Mouse (Mus musculus): ENCODE measurements around the gene Dnmt3l. TPM values are rescaled to one million over a fixed set of nuclear protein-coding genes. Genes with fewer than 3 reads are reported as not detected.
A peak's percentile ranks its signal among the peaks of the same experiment; 100 is the strongest.
"Not testable (repeated sequence)": the region's sequence is repeated elsewhere in the genome, so short reads cannot be mapped to it uniquely, and the experiment has no call there.

Dnmt3l gene
- polyA plus RNA-seq, 1 experiment from 2014 or later, result not detected

DNA sequence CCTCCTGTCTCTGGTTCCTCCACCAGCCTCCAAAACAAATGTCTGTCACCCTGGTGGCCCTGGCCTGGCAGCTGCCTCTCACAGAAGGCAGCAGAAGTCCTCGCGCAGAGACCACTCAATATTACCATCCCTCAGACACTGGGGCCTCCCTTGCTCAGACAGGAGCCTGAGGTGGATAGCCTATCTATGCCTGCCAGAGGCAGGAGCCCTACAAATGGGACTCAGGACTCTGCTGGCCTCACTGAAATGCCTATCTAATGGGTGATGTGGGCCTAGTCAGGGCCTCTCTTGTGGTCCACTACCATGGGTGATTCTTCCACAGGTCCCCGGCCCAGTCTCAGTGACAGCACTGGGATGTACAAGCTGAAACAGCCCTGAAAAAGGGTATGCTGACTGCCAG lies 33.6 kb upstream of the Dnmt3l start:
- 55% methylated on average over 3 of the region's 3 CpGs for WGBS (ENCODE audit: insufficient replicate concordance)
- H3K4me2 ChIP-seq, result peak overlapping the region; percentile 96
- ATAC-seq (replicated peaks; ENCODE audit: insufficient number of reproducible peaks, low FRiP score, low TSS enrichment), result no peak
- no peaks in the 10 kb centered on the region for H3K27me3 ChIP-seq (ENCODE audit: control insufficient read depth, insufficient read depth, low read length)
- no peaks in the 10 kb centered on the region for H3K9me3 ChIP-seq (replicated peaks; ENCODE audit: control insufficient read depth, low read length)
- peak overlapping the region; percentile 97 for H3K9ac ChIP-seq (ENCODE audit: low read depth, low read length)
- H3K36me3 ChIP-seq (ENCODE audit: control insufficient read depth, insufficient read depth, low read length), result no peaks in the 10 kb centered on the region
- H3K4me3 ChIP-seq (ENCODE audit: low read depth, low read length), result peak overlapping the region; percentile 73
- peak overlapping the region; percentile 98; the same call in 1 of the 2 replicates for H3K27ac ChIP-seq (ENCODE audit: low read depth, low read length)
- H3K4me1 ChIP-seq (ENCODE audit: control insufficient read depth, insufficient read depth, low read length), result peaks cover 32% of the 10 kb centered on the region

DNA sequence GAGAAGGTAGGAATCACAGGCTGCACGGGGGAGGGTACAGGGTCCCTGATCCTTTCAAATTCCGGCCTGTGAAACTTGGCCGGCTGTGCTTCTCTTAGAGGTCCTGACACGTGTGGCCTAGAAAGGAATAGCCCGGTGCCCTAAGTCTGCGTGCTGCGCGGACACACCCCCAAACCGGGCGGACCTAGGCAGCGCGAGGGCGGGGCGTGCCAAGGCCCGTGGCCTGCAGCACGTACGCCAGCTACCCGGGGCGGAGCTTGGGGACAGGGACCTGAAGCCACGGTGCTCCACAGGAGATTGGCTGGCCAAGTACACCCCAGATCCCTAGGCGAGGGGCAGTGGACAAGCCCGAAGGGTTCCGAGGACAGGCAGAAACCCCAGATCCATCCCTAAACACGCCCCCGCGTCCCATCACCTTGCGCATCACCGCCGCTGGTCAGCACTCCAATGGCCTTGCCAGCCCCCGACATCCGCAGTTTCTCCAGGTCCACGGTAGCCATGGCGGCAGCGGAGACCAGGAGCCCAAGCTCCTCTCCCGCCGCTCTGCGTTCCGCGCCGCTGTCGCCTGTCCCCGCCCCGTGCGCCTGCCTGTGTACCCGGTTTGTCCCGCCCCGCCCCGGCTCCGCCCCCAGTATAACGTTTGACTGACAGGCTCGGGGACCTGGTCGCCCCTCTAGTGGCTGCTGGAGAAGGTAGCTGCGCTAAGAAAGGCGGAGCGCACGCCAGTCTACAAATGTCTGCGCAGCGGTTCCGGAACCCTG lies 32.4 kb upstream of the Dnmt3l start:
- no peaks in the 10 kb centered on the region for H3K27me3 ChIP-seq (ENCODE audit: control insufficient read depth, insufficient read depth, low read length)
- H3K27ac ChIP-seq (ENCODE audit: low read depth, low read length), result peak overlapping the region; percentile 98
- peaks cover 32% of the 10 kb centered on the region for H3K4me1 ChIP-seq (ENCODE audit: control insufficient read depth, insufficient read depth, low read length)
- H3K9me3 ChIP-seq (replicated peaks; ENCODE audit: control insufficient read depth, low read length), result no peaks in the 10 kb centered on the region
- H3K4me3 ChIP-seq (ENCODE audit: low read depth, low read length), result peak overlapping the region; percentile 73
- no peaks in the 10 kb centered on the region for H3K36me3 ChIP-seq (ENCODE audit: control insufficient read depth, insufficient read depth, low read length)
- WGBS (ENCODE audit: insufficient replicate concordance), result under 1% methylated on average over 59 of the region's 59 CpGs
- peak overlapping the region; percentile 96 for H3K4me2 ChIP-seq
- peak overlapping the region; percentile 97 for H3K9ac ChIP-seq (ENCODE audit: low read depth, low read length)
- peak; percentile 95 for ATAC-seq (replicated peaks; ENCODE audit: insufficient number of reproducible peaks, low FRiP score, low TSS enrichment)

DNA sequence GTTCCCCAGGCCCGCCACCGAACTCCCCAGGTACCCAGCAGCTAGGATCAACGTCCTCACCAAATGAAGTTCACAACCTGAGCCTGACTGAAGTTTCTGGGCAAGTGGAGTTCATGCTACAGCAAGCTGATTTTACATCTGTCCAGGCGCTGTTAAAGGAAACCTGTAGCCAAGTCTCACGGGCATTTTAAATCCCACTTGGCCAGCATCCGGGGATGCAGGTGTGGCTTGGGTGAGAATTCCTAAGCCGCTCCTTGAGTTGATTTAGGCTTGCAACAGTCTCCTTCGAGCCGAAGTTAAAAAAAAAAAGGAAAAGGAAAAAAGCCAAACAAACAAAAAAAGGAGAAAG lies 31.8 kb upstream of the Dnmt3l start, which contains the start of gene Pfkl:
TSS of gene Pfkl (minus strand) at position 139 of the 349 bp plus-strand sequence.
- Histone ChIP-seq H3K4me1 (ENCODE audit: control insufficient read depth, insufficient read depth, low read length) (peaks cover 32% of the 10 kb centered on the region), H3K27me3 (ENCODE audit: control insufficient read depth, insufficient read depth, low read length) (no peaks in the 10 kb centered on the region), H3K4me3 (ENCODE audit: low read depth, low read length) (peak within 1 kb of the TSS; percentile 73), H3K27ac (ENCODE audit: low read depth, low read length) (peak within 1 kb of the TSS; percentile 98), H3K4me2 (peak within 1 kb of the TSS; percentile 96), H3K9me3 (replicated peaks; ENCODE audit: control insufficient read depth, low read length) (no peaks in the 10 kb centered on the region; the same call in 1 of the 2 replicates), H3K9ac (ENCODE audit: low read depth, low read length) (peak within 1 kb of the TSS; percentile 97), H3K36me3 (ENCODE audit: control insufficient read depth, insufficient read depth, low read length) (no peaks in the 10 kb centered on the region)
- WGBS (ENCODE audit: insufficient replicate concordance), result under 1% methylated on average over 9 of the region's 9 CpGs
- no peak for ATAC-seq (replicated peaks; ENCODE audit: insufficient number of reproducible peaks, low FRiP score, low TSS enrichment)

DNA sequence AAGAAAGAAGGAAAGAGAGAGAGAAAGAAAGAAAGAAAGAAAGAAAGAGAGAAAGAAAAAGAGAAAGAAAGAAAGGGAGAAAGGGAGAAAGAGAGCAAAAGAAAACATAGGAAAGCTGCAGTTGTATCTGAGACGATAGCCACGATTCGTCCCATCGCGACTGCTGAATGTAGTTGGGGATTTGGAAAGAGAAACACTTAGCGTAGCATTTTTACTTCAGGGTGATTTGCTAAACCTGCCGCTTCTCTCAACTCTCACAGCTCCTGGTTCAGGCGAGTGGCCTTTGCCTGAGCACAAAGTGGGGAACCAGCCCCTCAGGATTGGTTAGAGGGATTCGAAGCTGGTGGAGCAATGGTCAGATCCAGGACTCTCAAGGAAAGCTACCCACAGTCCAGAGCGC lies 31.4 kb upstream of the Dnmt3l start:
- H3K27ac ChIP-seq (ENCODE audit: low read depth, low read length), result no peak overlapping the region
- no peaks in the 10 kb centered on the region for H3K36me3 ChIP-seq (ENCODE audit: control insufficient read depth, insufficient read depth, low read length)
- H3K4me1 ChIP-seq (ENCODE audit: control insufficient read depth, insufficient read depth, low read length), result peaks cover 32% of the 10 kb centered on the region
- ATAC-seq (replicated peaks; ENCODE audit: insufficient number of reproducible peaks, low FRiP score, low TSS enrichment), result no peak
- H3K27me3 ChIP-seq (ENCODE audit: control insufficient read depth, insufficient read depth, low read length), result no peaks in the 10 kb centered on the region
- H3K9ac ChIP-seq (ENCODE audit: low read depth, low read length), result peak overlapping the region; percentile 43; the same call in 1 of the 2 replicates
- peak overlapping the region; percentile 73 for H3K4me3 ChIP-seq (ENCODE audit: low read depth, low read length)
- WGBS (ENCODE audit: insufficient replicate concordance), result 21% methylated on average over 10 of the region's 10 CpGs
- peak overlapping the region; percentile 96 for H3K4me2 ChIP-seq
- H3K9me3 ChIP-seq (replicated peaks; ENCODE audit: control insufficient read depth, low read length), result no peaks in the 10 kb centered on the region; the same call in 1 of the 2 replicates

DNA sequence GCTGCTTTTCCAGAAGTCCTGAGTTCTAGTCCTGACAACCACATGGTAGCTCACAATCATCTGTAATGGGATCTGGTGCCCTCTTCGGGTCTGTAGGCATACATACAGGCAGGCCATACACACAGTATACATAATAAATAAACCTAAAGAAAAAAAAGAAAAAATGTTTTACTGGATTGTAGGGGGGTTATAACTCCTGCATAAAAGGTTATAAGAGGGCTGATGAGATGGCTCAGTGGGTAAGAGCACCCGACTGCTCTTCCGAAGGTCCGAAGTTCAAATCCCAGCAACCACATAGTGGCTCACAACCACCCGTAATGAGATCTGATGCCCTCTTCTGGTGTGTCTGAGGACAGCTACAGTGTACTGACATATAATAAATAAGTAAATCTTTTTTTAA lies 30.6 kb upstream of the Dnmt3l start:
- H3K27me3 ChIP-seq (ENCODE audit: control insufficient read depth, insufficient read depth, low read length); H3K36me3 ChIP-seq (ENCODE audit: control insufficient read depth, insufficient read depth, low read length); H3K4me2 ChIP-seq; H3K27ac ChIP-seq (ENCODE audit: low read depth, low read length); H3K4me3 ChIP-seq (ENCODE audit: low read depth, low read length); H3K9me3 ChIP-seq (replicated peaks; ENCODE audit: control insufficient read depth, low read length); H3K9ac ChIP-seq (ENCODE audit: low read depth, low read length); ATAC-seq (replicated peaks; ENCODE audit: insufficient number of reproducible peaks, low FRiP score, low TSS enrichment): not testable (repeated sequence)
- H3K4me1 ChIP-seq (ENCODE audit: control insufficient read depth, insufficient read depth, low read length), result peaks cover 27% of the 10 kb centered on the region
- WGBS (ENCODE audit: insufficient replicate concordance), result 89% methylated on average over 5 of the region's 5 CpGs

DNA sequence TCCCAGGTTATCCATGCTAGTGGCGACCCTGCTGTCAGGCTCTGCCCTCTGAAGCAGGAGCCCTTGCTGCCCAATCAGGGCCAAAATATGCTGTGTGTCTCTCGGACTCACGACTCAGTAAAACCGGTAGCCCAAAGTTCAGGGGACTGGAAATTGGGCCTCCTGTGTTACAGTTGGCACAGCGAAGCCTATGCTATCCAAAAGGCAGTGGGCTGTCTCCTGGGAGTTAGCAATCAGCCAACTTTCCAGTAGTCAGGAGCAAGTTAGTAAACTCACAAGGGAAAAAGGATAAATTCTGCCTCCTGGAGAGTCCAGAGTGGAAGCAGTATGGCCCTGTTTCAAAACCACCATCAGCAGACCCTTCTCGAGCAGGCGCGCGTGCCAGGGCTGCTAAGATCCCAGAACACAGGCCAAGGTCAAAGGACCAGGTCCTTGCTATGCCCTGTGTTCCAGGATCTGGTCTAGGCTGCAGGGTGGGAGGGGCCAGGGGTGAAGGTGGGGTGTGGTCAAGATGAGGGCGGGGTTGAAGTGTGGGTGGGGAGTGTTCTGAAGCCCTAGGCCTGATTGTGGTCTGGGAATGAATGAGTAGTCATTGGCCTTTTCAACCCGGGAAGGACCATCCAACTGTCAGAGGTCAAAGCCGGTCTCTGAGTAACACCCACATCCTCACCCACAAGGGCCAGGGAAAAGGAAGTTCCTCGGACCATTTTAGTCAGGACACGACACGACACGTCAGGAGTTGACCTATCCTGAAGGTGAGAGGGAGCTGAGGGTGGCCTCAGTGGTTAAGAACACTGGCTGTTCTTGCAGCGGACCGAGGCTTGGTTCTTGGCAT lies 28.9 kb upstream of the Dnmt3l start:
- Histone ChIP-seq H3K4me2 (no peak overlapping the region), H3K27me3 (ENCODE audit: control insufficient read depth, insufficient read depth, low read length) (no peaks in the 10 kb centered on the region), H3K4me1 (ENCODE audit: control insufficient read depth, insufficient read depth, low read length) (peaks cover 10% of the 10 kb centered on the region), H3K9me3 (replicated peaks; ENCODE audit: control insufficient read depth, low read length) (no peaks in the 10 kb centered on the region; the same call in 1 of the 2 replicates), H3K9ac (ENCODE audit: low read depth, low read length) (no peak overlapping the region), H3K27ac (ENCODE audit: low read depth, low read length) (no peak overlapping the region), H3K36me3 (ENCODE audit: control insufficient read depth, insufficient read depth, low read length) (no peaks in the 10 kb centered on the region), H3K4me3 (ENCODE audit: low read depth, low read length) (no peak overlapping the region)
- no peak for ATAC-seq (replicated peaks; ENCODE audit: insufficient number of reproducible peaks, low FRiP score, low TSS enrichment)
- WGBS (ENCODE audit: insufficient replicate concordance), result 88% methylated on average over 18 of the region's 18 CpGs

DNA sequence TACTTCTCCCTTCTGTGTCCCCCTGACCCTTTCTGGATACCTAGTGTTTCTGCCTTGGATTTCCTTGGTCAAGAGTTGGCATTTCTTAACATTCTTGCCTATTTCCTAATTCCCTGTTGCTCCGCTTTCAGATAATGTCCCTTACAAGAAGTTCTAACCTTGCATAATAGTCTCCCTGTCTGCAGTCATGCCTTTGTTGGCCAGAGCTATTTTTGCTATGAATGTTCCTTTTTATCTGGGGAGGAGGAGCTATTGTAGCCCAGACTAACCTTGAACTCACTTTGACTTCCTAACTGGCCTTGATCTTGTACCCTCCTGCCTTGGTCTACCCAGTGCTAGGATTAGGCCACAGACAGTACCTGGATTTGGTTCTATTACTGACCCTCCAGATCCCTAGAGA lies 26.3 kb upstream of the Dnmt3l start:
- Histone ChIP-seq H3K27ac (ENCODE audit: low read depth, low read length) (0 out of 2 replicates have a peak overlapping the region, but pooled peaks have one; percentile 36), H3K4me1 (ENCODE audit: control insufficient read depth, insufficient read depth, low read length) (no peaks in the 10 kb centered on the region), H3K9me3 (replicated peaks; ENCODE audit: control insufficient read depth, low read length) (no peaks in the 10 kb centered on the region; the same call in 1 of the 2 replicates), H3K4me2 (no peak overlapping the region), H3K36me3 (ENCODE audit: control insufficient read depth, insufficient read depth, low read length) (no peaks in the 10 kb centered on the region), H3K9ac (ENCODE audit: low read depth, low read length) (no peak overlapping the region), H3K4me3 (ENCODE audit: low read depth, low read length) (no peak overlapping the region), H3K27me3 (ENCODE audit: control insufficient read depth, insufficient read depth, low read length) (no peaks in the 10 kb centered on the region)
- 69% methylated on average over 1 of the region's 1 CpGs for WGBS (ENCODE audit: insufficient replicate concordance)
- ATAC-seq (replicated peaks; ENCODE audit: insufficient number of reproducible peaks, low FRiP score, low TSS enrichment), result no peak

DNA sequence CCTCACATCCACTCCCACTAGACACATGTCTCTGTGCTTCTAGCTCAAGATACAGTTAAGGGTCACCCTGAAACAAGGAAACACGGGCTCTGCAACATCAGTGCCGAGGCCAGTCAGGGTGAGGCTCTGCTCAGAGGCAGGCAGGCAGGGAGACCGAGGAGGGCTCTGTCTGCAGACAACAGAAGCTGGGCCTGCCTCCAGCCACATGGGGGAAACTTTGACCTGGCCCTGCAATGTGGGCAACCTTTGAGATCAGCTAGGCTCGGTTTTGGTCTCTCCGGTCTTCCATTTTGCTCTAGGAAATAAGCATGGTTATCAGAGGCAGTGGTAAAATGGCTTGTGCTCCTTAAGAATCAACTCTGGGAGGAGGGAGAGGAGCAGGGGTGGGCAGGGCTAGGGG lies 25.4 kb upstream of the Dnmt3l start:
- 48% methylated on average over 5 of the region's 5 CpGs for WGBS (ENCODE audit: insufficient replicate concordance)
- no peak overlapping the region for H3K4me2 ChIP-seq

More for the DNA sequence above, 25.4 kb upstream of the Dnmt3l start:
- Histone ChIP-seq H3K9ac (ENCODE audit: low read depth, low read length) (no peak overlapping the region), H3K27me3 (ENCODE audit: control insufficient read depth, insufficient read depth, low read length) (no peaks in the 10 kb centered on the region), H3K4me1 (ENCODE audit: control insufficient read depth, insufficient read depth, low read length) (no peaks in the 10 kb centered on the region), H3K36me3 (ENCODE audit: control insufficient read depth, insufficient read depth, low read length) (no peaks in the 10 kb centered on the region), H3K27ac (ENCODE audit: low read depth, low read length) (no peak overlapping the region), H3K9me3 (replicated peaks; ENCODE audit: control insufficient read depth, low read length) (no peaks in the 10 kb centered on the region; the same call in 1 of the 2 replicates), H3K4me3 (ENCODE audit: low read depth, low read length) (no peak overlapping the region)
- ATAC-seq (replicated peaks; ENCODE audit: insufficient number of reproducible peaks, low FRiP score, low TSS enrichment), result no peak
